Mouse (Mus musculus) forebrain, embryonic 16.5 days (tissue): Measurements from ENCODE around the gene Erc2. TPM values are rescaled to one million over a fixed set of nuclear protein-coding genes. Genes with fewer than 3 reads are reported as not detected.
A peak's percentile ranks its signal among the peaks of the same experiment; 100 is the strongest.

Source experiments
- ATAC-seq: fragments of 200-750 bp; cut with Nextera tagmentation; 2 replicates; pipeline ENCODE4 v1.8.0; 2017; ENCODE audit warnings: mild to moderate bottlenecking, moderate library complexity
- H3K27ac ChIP-seq: fragments of 300-500 bp; sonication (generic); 2 replicates; pipeline ENCODE4 v1.5.1; 2014; ENCODE audit warnings: low read length, control low read depth
- H3K27me3 ChIP-seq: fragments of 300-500 bp; sonication (generic); replicated peaks from 2 replicates; pipeline ENCODE4 v1.6.1; 2014; ENCODE audit warnings: low read length; ENCODE audit not compliant: control insufficient read depth, insufficient read depth
- H3K36me3 ChIP-seq: fragments of 300-500 bp; sonication (generic); 2 replicates; pipeline ENCODE4 v1.6.1; 2014; ENCODE audit not compliant: control insufficient read depth, insufficient read depth
- H3K4me1 ChIP-seq: fragments of 300-500 bp; sonication (generic); replicated peaks from 2 replicates; pipeline ENCODE4 v1.6.1; 2014; ENCODE audit warnings: low read length; ENCODE audit not compliant: control insufficient read depth, insufficient read depth
- H3K4me2 ChIP-seq: fragments of 300-500 bp; sonication (generic); 2 replicates; pipeline ENCODE4 v1.6.1; 2014; ENCODE audit warnings: mild to moderate bottlenecking, low read length, control low read depth
- H3K4me3 ChIP-seq: fragments of 300-500 bp; sonication (generic); replicated peaks from 2 replicates; pipeline ENCODE4 v1.5.1; 2014; ENCODE audit warnings: mild to moderate bottlenecking, low read length, control low read depth
- H3K9ac ChIP-seq: fragments of 300-500 bp; sonication (generic); replicated peaks from 2 replicates; pipeline ENCODE4 v1.6.1; 2014; ENCODE audit warnings: low read depth, low read length, control low read depth
- H3K9me3 ChIP-seq: fragments of 300-500 bp; sonication (generic); 2 replicates; pipeline ENCODE4 v1.6.1; 2016; ENCODE audit warnings: low read length; ENCODE audit not compliant: control insufficient read depth
- WGBS: fragments of 180-500 bp; shearing (Covaris S2); extraction: QIAGEN DNeasy Blood & Tissue Kit; methylation state at CpG from one replicate; pipeline ENCODE4 v1.1.7; 2014; 5-methylcytosine and 5-hydroxymethylcytosine counted together
- polyA plus RNA-seq: library from polyadenylated mRNA; unstranded; fragments of >200 nt; fragmentation: Nextera tagmentation; extraction: Ambion mirVana; gene quantifications from 2 replicates; pipeline ENCODE4 v1.2.1, GENCODE M21; 2015

Erc2 gene
- polyA plus RNA-seq, 1 experiment from 2014 or later = 78.0 TPM

- no peak for ATAC-seq
These were observed 608.3 kb downstream of the Erc2 start for GRCm38 (mm10) chr14:28230563-28230962.

GRCm38 (mm10) chr14:28231241-28231640, 609.0 kb downstream of the Erc2 start:
- H3K4me1 ChIP-seq = no peaks in the 10 kb centered on the region
- H3K27me3 ChIP-seq = no peaks in the 10 kb centered on the region
- H3K4me2 ChIP-seq = no peak overlapping the region
- no peaks in the 10 kb centered on the region for H3K9me3 ChIP-seq
- 28% methylated on average over 2 of the region's 2 CpGs for WGBS
- no peak overlapping the region for H3K9ac ChIP-seq
- no peak for ATAC-seq
- H3K27ac ChIP-seq = no peak overlapping the region
- H3K36me3 ChIP-seq = no peaks in the 10 kb centered on the region
- no peak overlapping the region for H3K4me3 ChIP-seq

More at GRCm38 (mm10) chr14:28230563-28230962, 608.3 kb downstream of the Erc2 start:
- Histone ChIP-seq H3K27me3 (no peaks in the 10 kb centered on the region), H3K4me1 (no peaks in the 10 kb centered on the region), H3K36me3 (no peaks in the 10 kb centered on the region), H3K9me3 (no peaks in the 10 kb centered on the region), H3K9ac (no peak overlapping the region), H3K27ac (no peak overlapping the region), H3K4me2 (no peak overlapping the region), H3K4me3 (no peak overlapping the region)
- WGBS = 80% methylated on average over 6 of the region's 6 CpGs

DNA sequence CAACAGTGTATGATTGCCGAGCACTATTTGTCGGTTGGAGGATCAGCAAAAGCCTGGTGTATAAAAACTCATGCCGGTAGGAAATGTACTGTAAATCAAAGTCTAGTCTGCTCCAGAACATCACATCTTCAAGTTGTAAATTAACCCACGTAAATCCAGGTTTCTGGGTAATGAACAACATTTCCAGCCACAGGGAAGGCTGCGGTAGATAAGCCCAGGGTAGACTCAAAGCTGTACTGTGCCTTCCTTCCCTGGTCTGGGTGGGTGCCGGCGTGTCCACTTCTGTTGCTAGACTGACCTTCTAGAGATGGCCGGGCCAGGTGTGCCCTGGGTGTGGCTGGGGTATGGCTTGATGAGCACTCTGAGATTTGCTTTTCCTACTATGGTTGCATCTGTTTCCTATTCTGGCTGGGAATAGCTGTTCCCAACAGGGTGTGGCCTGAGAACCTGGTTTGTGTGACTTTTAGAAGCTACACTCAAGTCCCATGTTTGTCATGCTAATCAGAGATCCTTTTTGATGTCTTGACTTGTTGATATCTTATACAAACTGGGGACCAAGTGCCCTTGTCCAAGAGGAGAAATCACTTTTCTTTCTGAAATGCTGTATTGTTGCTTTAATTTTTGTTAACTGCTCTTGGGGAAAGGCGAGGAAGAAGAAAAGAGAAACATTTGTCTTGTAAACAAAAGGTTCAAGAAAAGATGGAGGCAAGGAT, 616.3 kb downstream of the Erc2 start:
- H3K4me2 ChIP-seq = no peak overlapping the region
- H3K4me3 ChIP-seq = no peak overlapping the region
- H3K4me1 ChIP-seq = peaks cover 2% of the 10 kb centered on the region; the same call in 1 of the 2 replicates
- H3K27me3 ChIP-seq = 0 out of 2 replicates have a peak, but pooled peaks cover 3% of the 10 kb centered on the region
- H3K9ac ChIP-seq = no peak overlapping the region
- no peaks in the 10 kb centered on the region for H3K9me3 ChIP-seq
- WGBS = 93% methylated on average over 9 of the region's 9 CpGs
- no peak overlapping the region for H3K27ac ChIP-seq
- H3K36me3 ChIP-seq = no peaks in the 10 kb centered on the region
- ATAC-seq = no peak

DNA sequence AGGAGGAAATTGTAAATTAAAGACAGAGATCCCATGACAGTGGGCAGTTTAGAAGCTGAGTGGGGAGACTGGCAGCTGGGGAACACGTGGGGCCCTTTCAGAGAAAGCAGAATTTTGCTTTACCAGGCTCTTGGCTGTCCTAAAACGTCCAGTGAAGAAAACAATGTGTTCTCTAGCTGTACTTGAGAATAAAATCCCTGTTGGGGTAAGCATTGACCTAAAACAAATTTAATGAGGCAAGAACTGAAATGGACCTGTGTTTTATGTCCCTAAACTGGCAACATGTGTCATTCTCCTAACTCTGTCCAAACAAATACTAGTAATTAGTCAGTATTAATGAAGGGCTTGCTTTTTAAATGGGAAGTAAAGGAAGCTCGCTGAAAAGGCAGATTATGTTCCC, 617.9 kb downstream of the Erc2 start:
- Histone ChIP-seq H3K9ac (no peak overlapping the region), H3K36me3 (no peaks in the 10 kb centered on the region), H3K27ac (no peak overlapping the region), H3K4me1 (peaks cover 3% of the 10 kb centered on the region; the same call in 1 of the 2 replicates), H3K27me3 (0 out of 2 replicates have a peak, but pooled peaks cover 3% of the 10 kb centered on the region), H3K9me3 (no peaks in the 10 kb centered on the region), H3K4me2 (no peak overlapping the region), H3K4me3 (no peak overlapping the region)
- 9% methylated on average over 3 of the region's 3 CpGs for WGBS
- ATAC-seq = no peak

DNA sequence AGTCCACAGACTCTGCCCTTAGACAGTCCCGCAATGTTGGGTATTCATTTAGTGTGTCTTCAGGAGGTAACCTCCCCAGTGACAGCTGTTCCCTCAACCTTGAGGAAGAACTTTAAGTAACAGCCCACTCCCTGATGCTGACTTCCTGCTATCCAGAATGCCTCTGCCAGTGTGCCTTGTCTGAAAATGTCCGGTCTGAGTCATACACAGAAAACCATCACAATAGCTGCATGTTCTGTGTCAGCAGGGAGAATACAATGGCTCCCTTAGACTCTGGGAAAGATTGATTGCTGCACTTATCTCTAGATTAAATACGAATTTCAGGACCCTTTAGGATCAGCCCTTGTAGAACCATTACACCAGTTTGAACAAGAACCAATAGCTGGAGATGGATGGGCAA, 620.5 kb downstream of the Erc2 start:
- WGBS = 59% methylated on average over 3 of the region's 3 CpGs
- Histone ChIP-seq H3K9ac (no peak overlapping the region), H3K4me2 (no peak overlapping the region), H3K4me3 (no peak overlapping the region), H3K4me1 (peaks cover 3% of the 10 kb centered on the region; the same call in 1 of the 2 replicates), H3K27ac (no peak overlapping the region), H3K9me3 (no peaks in the 10 kb centered on the region), H3K36me3 (no peaks in the 10 kb centered on the region), H3K27me3 (0 out of 2 replicates have a peak, but pooled peaks cover 3% of the 10 kb centered on the region)
- no peak for ATAC-seq

GRCm38 (mm10) chr14:28243474-28243873, 621.2 kb downstream of the Erc2 start:
- Histone ChIP-seq H3K27me3 (no peaks in the 10 kb centered on the region), H3K9me3 (no peaks in the 10 kb centered on the region), H3K4me2 (no peak overlapping the region), H3K4me1 (peaks cover 3% of the 10 kb centered on the region; the same call in 1 of the 2 replicates), H3K9ac (no peak overlapping the region), H3K27ac (no peak overlapping the region), H3K36me3 (no peaks in the 10 kb centered on the region), H3K4me3 (no peak overlapping the region)
- peak; percentile 58; the same call in 1 of the 2 replicates for ATAC-seq
- 67% methylated on average over 4 of the region's 4 CpGs for WGBS

DNA sequence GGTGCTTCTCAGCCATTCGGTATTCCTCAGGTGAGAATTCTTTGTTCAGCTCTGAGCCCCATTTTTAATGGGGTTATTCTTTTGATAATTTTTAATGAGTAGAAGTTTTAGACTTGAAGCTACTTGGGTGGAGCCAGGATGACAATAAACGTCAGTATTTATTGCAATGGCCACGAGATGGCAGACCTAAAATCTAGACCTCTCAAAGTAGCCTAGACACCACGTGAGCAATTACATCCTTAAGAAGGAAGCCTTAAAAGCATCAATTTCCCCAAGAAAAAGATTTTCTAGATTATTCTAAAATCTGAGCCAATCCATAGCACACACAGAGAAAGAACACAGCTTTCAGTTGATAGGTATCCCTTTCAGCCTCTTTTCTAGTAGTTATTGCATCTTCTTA, 640.5 kb downstream of the Erc2 start:
- no peaks in the 10 kb centered on the region for H3K9me3 ChIP-seq
- no peaks in the 10 kb centered on the region for H3K36me3 ChIP-seq
- 62% methylated on average over 4 of the region's 4 CpGs for WGBS
- no peak overlapping the region for H3K27ac ChIP-seq
- H3K4me1 ChIP-seq = no peaks in the 10 kb centered on the region
- no peaks in the 10 kb centered on the region for H3K27me3 ChIP-seq
- ATAC-seq = no peak
- no peak overlapping the region for H3K9ac ChIP-seq
- H3K4me3 ChIP-seq = no peak overlapping the region
- H3K4me2 ChIP-seq = no peak overlapping the region

GRCm38 (mm10) chr14:28267367-28267766, 645.1 kb downstream of the Erc2 start:
- no peaks in the 10 kb centered on the region for H3K9me3 ChIP-seq
- WGBS = 65% methylated on average over 2 of the region's 2 CpGs

GRCm38 (mm10) chr14:28271846-28272245, 649.6 kb downstream of the Erc2 start:
- H3K27me3 ChIP-seq = no peaks in the 10 kb centered on the region
- ATAC-seq = no peak
- no peak overlapping the region for H3K27ac ChIP-seq

More at GRCm38 (mm10) chr14:28267367-28267766, 645.1 kb downstream of the Erc2 start:
- ATAC-seq = no peak
- Histone ChIP-seq H3K36me3 (no peaks in the 10 kb centered on the region), H3K27ac (no peak overlapping the region), H3K4me2 (no peak overlapping the region), H3K27me3 (no peaks in the 10 kb centered on the region), H3K4me3 (no peak overlapping the region), H3K9ac (no peak overlapping the region), H3K4me1 (no peaks in the 10 kb centered on the region)

More at GRCm38 (mm10) chr14:28271846-28272245, 649.6 kb downstream of the Erc2 start:
- Histone ChIP-seq H3K9ac (no peak overlapping the region), H3K36me3 (no peaks in the 10 kb centered on the region), H3K4me3 (no peak overlapping the region), H3K9me3 (no peaks in the 10 kb centered on the region), H3K4me2 (no peak overlapping the region), H3K4me1 (no peaks in the 10 kb centered on the region)
- WGBS = 66% methylated on average over 8 of the region's 8 CpGs
